Mouse (Mus musculus) limb, embryonic 14.5 days (tissue): ENCODE measurements around the gene Baiap2l2. TPM values are rescaled to one million over a fixed set of nuclear protein-coding genes. Genes with fewer than 3 reads are reported as not detected.
"Not testable (repeated sequence)": the region's sequence is repeated elsewhere in the genome, so short reads cannot be mapped to it uniquely, and the experiment has no call there.

Experiments used
- ATAC-seq: fragments of 200-750 bp; cut with Nextera tagmentation; 2 replicates; pipeline ENCODE4 v1.8.0; 2017; ENCODE audit warnings: low read depth, moderate number of reproducible peaks, moderate TSS enrichment; ENCODE audit not compliant: low FRiP score
- DNase-seq: peaks from one replicate; pipeline ENCODE4 v3.0.0-alpha.2; 2015; ENCODE audit warnings: low spot score
- H3K27ac ChIP-seq: fragments of 300-500 bp; sonication (generic); replicated peaks from 2 replicates; pipeline ENCODE4 v1.5.1; 2014; ENCODE audit warnings: low read depth, mild to moderate bottlenecking, low read length, moderate library complexity, mixed read lengths
- H3K27me3 ChIP-seq: fragments of 300-500 bp; sonication (generic); 2 replicates; pipeline ENCODE4 v1.6.1; 2014; ENCODE audit warnings: low read length, mixed read lengths; ENCODE audit not compliant: control insufficient read depth, insufficient read depth
- H3K36me3 ChIP-seq: fragments of 300-500 bp; sonication (generic); 2 replicates; pipeline ENCODE4 v1.6.1; 2014; ENCODE audit warnings: mild to moderate bottlenecking, low read length, moderate library complexity, mixed read lengths; ENCODE audit not compliant: control insufficient read depth, insufficient read depth
- H3K4me1 ChIP-seq: fragments of 300-500 bp; sonication (generic); 2 replicates; pipeline ENCODE4 v1.6.1; 2014; ENCODE audit warnings: antibody characterized with exemption, low read length, mixed read lengths; ENCODE audit not compliant: control insufficient read depth, insufficient read depth
- H3K4me2 ChIP-seq: fragments of 300-500 bp; sonication (generic); replicated peaks from 2 replicates; pipeline ENCODE4 v1.6.1; 2014; ENCODE audit warnings: low read depth, mild to moderate bottlenecking, low read length, moderate library complexity; ENCODE audit not compliant: severe bottlenecking
- H3K4me3 ChIP-seq: fragments of 300-500 bp; sonication (generic); replicated peaks from 2 replicates; pipeline ENCODE4 v1.5.1; 2014; ENCODE audit warnings: low read length
- H3K9ac ChIP-seq: fragments of 300-500 bp; sonication (generic); 2 replicates; pipeline ENCODE4 v1.6.1; 2014; ENCODE audit warnings: mild to moderate bottlenecking, low read depth, low read length, moderate library complexity; ENCODE audit not compliant: severe bottlenecking
- H3K9me3 ChIP-seq: fragments of 300-500 bp; sonication (generic); 2 replicates; pipeline ENCODE4 v1.6.1; 2016; ENCODE audit warnings: low read length; ENCODE audit not compliant: control insufficient read depth
- POLR2A ChIP-seq: fragments of 200-500 bp; IDR thresholded peaks from 2 replicates; pipeline ENCODE4 v1.8.0; 2012; ENCODE audit warnings: inconsistent platforms, mild to moderate bottlenecking, moderate library complexity, borderline replicate concordance; ENCODE audit not compliant: insufficient read depth, insufficient read length; ENCODE audit errors: extremely low read depth
- WGBS: fragments of 180-500 bp; shearing (Covaris S2); extraction: QIAGEN DNeasy Blood & Tissue Kit; methylation state at CpG from one replicate; pipeline ENCODE4 v1.1.7; 2014; 5-methylcytosine and 5-hydroxymethylcytosine counted together
- polyA plus RNA-seq, 2 experiments: library from polyadenylated mRNA; depleted of rRNA in 1 of 2; stranded (reverse) in 1 of 2; unstranded in 1 of 2; fragments of >200 nt; fragmentation: Nextera tagmentation in 1 of 2; extraction: Ambion mirVana in 1 of 2; gene quantifications; 2 replicates each; pipeline versions ENCODE4 v1.2.1 to v1.2.3; 2012 to 2014

Baiap2l2 gene
- polyA plus RNA-seq, 2 experiments = 8.5 to 11.7 TPM

GRCm38 (mm10) chr15:79238036-79238435, 47.3 kb downstream of the Baiap2l2 start:
- H3K36me3 ChIP-seq = peaks cover 77% of the 10 kb centered on the region

DNA sequence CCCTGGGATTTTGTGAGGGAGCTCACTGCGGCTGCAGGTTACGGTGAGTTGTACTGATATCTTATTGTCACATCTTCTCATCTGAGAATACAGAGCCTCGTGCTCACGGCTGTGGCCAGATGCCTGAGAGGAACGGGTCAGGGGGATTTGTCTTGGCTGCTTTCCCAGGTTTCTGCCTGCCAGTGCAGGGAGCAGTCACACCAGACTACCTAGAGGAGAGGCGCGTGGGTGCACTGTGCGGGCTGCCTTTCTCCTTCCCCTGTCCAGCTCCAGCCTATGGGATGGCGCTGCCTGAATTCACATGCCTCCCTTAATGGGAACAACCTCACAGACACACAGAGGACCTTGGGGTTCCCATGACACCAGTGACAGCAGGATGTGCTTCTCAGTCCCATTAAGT, 50.1 kb downstream of the Baiap2l2 start:
- 78% methylated on average over 9 of the region's 9 CpGs for WGBS
- DNase-seq (no peak), ATAC-seq (no peak)
- Histone ChIP-seq H3K4me2 (no peak overlapping the region), H3K9me3 (no peaks in the 10 kb centered on the region), H3K36me3 (peaks cover 74% of the 10 kb centered on the region), H3K27ac (no peak overlapping the region), H3K9ac (no peak overlapping the region), H3K4me1 (no peaks in the 10 kb centered on the region), H3K4me3 (no peak overlapping the region), H3K27me3 (no peaks in the 10 kb centered on the region)
- no peak for TF ChIP-seq POLR2A

More at GRCm38 (mm10) chr15:79238036-79238435, 47.3 kb downstream of the Baiap2l2 start:
- ATAC-seq = no peak
- 91% methylated on average over 6 of the region's 6 CpGs for WGBS
- Histone ChIP-seq H3K4me1 (no peaks in the 10 kb centered on the region), H3K9ac (no peak overlapping the region), H3K27me3 (no peaks in the 10 kb centered on the region), H3K9me3 (no peaks in the 10 kb centered on the region), H3K27ac (no peak overlapping the region), H3K4me3 (no peak overlapping the region), H3K4me2 (no peak overlapping the region)
- DNase-seq = no peak
- TF ChIP-seq POLR2A = no peak

DNA sequence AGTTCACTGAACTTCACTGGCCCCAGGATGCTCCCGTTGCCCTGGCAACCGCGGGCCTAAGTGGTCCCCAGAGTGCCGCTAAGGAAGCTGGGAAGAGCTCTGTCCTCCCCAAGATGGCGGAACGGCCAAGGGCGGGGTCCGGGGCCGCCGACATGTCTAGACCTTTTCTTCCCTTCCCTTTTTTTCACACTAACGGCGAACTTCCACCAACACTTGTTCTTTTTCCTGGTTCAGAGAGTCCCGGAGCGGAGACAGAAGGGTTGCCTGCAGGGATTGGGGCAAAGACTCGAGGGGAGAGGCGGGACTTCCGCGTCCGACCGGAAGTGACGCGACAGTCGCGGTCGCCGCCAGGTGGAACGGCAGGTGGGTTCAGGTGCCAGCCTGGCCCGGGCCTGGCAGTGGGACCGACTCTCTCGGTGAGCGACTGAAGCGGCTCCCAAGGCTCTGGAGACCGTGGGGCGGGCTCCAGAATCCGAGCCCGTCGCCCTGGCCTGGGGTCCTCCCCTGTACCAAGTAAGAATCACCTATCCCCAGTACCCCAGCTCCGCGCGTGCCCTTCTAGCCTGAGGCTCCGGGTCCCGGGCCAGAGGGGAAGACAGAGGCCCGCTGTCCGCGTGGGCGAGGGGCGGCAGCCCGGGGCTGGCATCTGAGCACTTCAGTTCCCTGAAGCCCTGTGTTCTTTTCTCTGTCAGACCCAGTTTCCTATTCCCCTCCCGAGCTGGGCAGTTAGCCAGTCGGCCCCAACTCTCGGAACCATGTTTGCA, 56.1 kb downstream of the Baiap2l2 start, which contains the start of the genes Pick1 and Gm49486:
Gene Pick1 (plus strand): TSS at position 116 of the 764 bp plus-strand sequence.
Gene Gm49486 (plus strand): TSS at position 334 of the 764 bp plus-strand sequence.
- 1% methylated on average over 49 of the region's 51 CpGs for WGBS
- TF ChIP-seq POLR2A = peak; percentile 63; the same call in 1 of the 2 replicates
- Histone ChIP-seq H3K9me3 (no peaks in the 10 kb centered on the region), H3K4me3 (peak within 1 kb of the TSS; percentile 71), H3K27me3 (no peaks in the 10 kb centered on the region), H3K4me1 (0 out of 2 replicates have a peak, but pooled peaks cover 3% of the 10 kb centered on the region), H3K27ac (peak within 1 kb of the TSS; percentile 94), H3K4me2 (peak within 1 kb of the TSS; percentile 88), H3K36me3 (peaks cover 22% of the 10 kb centered on the region), H3K9ac (peak within 1 kb of the TSS; percentile 71)
- DNase-seq (peak; percentile 86), ATAC-seq (peak; percentile 94)

- H3K27me3 ChIP-seq, H3K4me1 ChIP-seq, H3K9me3 ChIP-seq, H3K27ac ChIP-seq, ATAC-seq, H3K4me2 ChIP-seq, H3K4me3 ChIP-seq, DNase-seq, H3K9ac ChIP-seq, H3K36me3 ChIP-seq: not testable (repeated sequence)
- WGBS = 61% methylated on average over 2 of the region's 2 CpGs
Observed at GRCm38 (mm10) chr15:79225780-79226179, 59.6 kb downstream of the Baiap2l2 start.

DNA sequence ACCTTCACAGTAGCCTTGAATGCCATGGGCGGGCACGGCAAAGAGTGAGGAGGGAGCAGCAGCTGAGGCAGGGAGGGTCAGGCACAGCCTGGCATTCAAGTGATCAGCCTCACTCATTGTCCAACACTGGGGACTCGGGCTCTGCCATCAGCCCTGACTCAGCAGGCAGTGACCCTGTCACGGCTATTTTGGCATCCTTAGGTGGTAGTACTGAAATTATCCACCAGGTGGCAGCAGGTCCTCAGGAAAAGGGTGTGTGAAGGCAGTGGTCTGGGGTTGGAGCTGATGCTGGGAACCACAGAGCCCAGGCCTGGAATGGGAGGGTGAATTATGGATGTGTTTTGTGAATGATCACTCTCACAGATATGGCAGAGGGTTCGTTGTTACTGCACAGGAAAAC, 60.7 kb downstream of the Baiap2l2 start:
- TF ChIP-seq POLR2A = no peak
- ATAC-seq = peak; percentile 31; the same call in 1 of the 2 replicates
- no peak overlapping the region for H3K4me3 ChIP-seq
- H3K4me1 ChIP-seq = 0 out of 2 replicates have a peak, but pooled peaks cover 1% of the 10 kb centered on the region
- no peak overlapping the region for H3K27ac ChIP-seq
- H3K9me3 ChIP-seq = no peaks in the 10 kb centered on the region
- no peaks in the 10 kb centered on the region for H3K36me3 ChIP-seq
- H3K27me3 ChIP-seq = no peaks in the 10 kb centered on the region
- 12% methylated on average over 5 of the region's 5 CpGs for WGBS
- peak; percentile 64 for DNase-seq
- no peak overlapping the region for H3K9ac ChIP-seq
- no peak overlapping the region for H3K4me2 ChIP-seq
